Mouse (Mus musculus) c-Kit-positive CD71-positive TER-119-negative erythroid progenitor cells, embryonic 14.5 days (primary cell): ENCODE measurements around the gene Ptpn7.
A peak's percentile ranks its signal among the peaks of the same experiment; 100 is the strongest.

Experiments
- DNase-seq: peaks from one replicate; pipeline ENCODE4 v3.0.0-alpha.2; 2013; ENCODE audit warnings: low read depth

Ptpn7 gene

DNA sequence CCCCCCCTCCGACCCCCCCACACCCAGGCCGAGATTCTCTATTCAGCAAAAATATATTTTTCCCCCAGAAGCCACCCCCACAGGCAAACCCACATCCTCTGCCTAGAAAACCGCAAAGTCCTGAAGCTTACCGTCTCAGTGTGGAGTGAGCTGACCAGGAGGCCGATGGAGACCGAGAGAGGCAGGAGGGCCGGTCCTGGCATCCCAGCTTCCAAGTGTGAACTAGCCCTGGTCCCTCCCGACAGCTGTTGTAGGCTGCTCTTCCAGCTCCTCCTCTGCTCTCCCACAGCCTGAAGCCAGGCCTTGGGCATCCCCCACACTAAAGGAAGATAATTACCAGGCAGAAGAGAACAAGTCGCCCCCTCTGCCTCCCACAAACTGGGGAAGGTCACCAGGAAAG is 3.5 kb upstream of the Ptpn7 start:
- no peak for DNase-seq

DNA sequence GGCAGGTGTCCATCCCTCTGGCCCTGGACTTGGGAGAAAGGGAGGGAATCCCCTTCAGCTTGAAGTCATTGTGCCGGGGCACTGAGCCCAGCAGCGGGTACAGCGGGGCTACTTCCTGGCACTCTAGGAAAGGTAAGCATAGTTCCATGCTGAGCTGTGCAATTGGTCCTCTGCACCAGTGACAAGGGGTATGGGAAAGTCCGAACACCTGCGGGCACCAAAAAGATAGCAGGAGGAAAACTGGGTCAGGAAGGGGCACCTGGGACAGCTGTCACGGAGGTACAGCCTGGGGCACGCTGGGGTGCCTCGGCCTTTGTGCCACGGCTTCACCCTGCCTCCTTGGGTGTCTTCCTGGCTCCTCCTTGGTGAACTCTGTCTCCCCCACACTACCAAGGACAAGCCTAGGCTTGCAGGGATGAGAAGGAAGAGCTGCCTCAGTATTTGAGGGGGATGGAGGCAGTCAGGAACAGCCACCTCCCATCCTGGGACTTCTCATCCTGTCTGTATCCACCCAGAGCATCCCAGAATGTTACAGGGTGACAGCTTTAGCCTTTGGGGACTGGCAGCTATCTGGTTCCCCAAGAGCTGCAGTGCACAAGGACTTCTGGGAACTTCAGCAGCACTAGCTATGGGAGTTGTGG is 2.8 kb upstream of the Ptpn7 start:
- DNase-seq = no peak

DNA sequence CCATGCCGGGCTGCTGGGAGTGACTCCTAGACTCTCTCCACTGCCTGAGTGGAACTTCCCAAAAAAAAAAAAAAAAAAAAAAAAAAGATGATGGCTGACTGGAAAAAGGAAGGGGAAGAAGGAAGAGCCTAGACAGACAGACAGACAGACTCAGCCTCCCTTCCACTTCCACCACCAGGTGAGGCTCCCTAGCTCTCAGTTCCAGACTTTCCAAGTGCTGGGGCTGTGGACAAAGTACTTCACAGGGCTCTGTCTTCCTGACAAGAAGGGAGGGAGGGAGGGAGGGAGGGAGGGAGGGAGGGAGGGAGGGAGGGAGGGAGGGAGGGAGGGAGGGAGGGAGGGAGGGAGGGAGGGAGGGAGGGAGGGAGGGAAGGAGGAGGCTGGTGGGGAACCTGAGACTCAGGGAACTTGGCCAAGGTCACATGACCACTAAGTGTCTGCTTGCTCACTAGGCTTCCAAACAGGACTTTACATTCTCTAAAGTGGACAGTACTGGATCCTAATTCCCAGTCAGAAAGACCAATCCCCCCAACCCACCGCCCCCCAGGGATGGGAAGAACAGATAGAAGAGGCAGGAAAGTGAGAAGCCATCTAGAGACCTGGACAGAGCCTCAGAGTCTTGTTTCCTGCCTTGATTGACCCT is 2.0 kb upstream of the Ptpn7 start:
- no peak for DNase-seq

DNA sequence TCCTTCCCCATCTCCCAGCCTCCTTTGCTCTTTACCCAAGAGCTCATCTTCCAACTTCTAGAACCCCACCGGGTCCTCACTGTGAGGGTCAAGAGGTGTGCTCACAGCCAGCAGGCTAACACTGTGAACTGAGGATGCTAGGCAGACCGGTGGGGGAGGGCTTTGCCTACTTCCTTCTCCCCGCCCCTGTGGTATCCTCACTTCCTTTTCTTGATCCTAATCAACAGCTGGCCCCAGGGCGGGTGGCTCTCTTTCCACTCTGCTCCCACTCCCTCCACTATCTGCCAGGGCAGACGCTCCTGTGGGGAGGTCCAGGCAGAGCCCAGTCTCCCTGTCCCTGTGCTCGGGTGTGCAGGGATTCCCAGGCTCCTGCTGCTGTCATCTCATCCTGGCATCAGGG is 1.5 kb upstream of the Ptpn7 start:
- DNase-seq = no peak

DNA sequence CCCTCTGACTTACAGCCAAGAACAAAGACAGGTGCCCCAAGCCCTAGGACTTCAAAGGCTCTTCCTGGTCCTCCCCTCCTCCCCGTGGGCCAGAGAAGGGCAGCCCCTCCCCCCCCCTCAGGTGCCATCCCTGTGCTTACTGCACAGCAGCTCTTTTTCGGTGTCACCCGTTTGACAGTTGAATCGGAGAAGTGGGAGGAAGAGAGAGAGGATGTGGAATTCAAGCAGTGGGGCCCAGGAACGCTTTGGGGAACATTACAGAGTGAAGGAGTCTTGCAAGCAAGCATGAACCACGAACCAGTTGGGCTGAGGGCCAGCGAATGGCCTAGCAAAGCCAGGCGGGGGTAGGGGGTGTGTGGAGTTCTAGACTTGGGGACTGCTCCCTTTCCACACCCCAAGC is 940 bp upstream of the Ptpn7 start:
- no peak for DNase-seq

DNA sequence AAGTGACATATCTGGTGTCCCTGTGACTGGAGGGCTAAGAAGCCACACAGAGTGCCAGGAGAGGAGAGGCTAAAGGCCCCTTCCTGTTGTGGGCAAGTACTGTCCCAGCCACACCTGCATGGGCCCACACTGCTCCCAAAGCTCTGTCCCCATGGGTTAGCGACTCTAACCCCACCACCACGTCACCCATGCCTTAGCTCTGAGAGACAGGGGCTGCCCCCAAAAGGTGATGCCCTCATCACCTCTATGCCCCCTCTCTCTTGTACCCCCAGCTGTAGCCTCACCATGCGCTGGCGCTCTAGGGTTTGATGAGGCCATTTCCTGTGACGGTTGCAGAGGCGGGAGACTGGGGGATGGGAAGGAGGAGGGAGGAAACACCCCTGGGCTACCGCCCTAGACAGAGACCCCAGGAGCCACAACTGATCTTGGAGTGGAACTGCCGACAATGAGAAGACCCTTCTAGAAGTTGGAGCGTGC is 431 bp downstream of the Ptpn7 start:
- no peak for DNase-seq

DNA sequence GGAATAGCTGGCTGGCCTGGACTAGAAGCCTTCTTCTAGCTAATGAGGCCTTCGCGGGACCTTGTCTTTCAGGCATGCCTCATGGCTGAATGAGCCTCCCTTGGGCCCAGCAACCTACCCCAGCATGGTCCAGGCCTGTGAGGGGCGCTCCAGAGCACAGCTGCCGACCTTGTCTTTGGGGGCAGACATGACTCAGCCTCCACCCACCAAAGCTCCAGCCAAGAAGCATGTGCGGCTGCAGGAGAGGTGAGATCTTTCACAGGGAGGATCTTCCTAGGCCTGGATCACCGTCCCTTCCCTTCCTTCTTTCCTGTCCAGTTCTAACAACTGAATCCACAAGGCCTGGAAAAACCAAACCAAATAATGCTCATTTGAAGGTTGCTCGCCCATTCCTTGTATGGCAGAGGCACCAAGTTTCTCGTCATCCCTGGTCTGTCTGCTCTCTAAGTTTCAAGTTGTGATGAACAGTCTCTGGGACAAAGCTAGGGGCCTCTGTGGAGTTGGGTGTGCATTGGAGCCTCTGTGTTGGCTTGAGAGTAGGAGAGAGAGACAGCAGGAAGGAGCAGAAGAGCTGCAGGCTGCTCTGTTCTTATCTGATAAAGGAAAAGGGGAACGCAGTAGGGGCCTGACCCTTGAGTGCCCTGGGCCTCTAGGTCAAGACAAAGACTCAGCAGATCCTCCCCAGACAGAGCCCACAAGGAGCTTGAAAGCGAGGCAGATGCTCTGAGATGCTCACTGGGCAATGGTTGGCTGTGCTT is 1.4 kb downstream of the Ptpn7 start:
- no peak for DNase-seq

DNA sequence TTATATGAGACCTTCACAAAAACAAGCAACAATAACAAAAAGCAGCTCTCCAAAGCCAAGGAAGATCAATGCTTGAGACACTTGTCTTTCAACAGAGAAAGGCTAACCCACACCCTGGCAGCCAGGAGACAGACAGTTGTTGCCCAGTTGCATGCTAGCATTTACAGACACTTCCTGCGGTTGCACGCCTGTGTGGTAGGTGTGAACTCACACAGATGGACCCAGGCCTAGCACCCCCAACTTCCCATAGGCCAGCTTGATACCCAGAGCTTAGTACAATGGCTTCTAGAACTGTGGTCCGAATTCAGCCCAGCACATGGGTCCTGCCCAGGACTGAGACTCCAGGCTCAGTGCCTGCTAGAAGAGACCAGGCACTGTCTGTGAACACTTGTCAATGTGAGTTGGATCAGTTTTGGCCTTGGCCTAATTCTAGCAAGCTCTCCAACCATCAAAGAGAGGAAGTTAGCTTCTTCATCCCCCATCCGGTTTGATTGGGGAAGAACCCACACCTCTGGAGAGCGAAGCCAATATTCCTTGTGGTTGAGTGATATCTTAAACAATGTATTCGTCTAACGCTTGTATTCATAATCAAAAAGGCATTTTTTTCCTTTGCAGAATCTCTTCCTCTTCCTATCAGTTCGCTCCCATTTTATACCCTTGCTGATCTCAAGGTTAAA is 2.7 kb downstream of the Ptpn7 start:
- DNase-seq = no peak

DNA sequence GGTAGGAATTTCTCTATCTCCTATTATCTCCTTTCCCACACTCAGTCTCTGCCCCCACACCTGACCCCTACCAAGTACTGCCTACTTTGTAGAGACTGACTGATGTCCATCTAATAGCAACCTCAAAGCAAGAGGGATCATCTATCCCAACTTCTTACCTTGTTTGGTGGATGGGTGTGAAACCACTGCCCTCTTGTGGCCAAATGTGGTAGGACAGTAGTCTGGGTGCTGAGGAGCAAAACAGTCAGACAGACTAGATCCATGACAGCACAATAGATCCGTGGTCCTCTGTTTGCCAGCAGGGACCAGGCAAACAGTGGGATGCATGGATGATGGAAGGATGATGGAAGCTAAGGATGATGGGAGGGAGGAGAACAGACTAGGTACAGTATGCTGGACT is 4.0 kb downstream of the Ptpn7 start:
- peak; percentile 83 for DNase-seq

DNA sequence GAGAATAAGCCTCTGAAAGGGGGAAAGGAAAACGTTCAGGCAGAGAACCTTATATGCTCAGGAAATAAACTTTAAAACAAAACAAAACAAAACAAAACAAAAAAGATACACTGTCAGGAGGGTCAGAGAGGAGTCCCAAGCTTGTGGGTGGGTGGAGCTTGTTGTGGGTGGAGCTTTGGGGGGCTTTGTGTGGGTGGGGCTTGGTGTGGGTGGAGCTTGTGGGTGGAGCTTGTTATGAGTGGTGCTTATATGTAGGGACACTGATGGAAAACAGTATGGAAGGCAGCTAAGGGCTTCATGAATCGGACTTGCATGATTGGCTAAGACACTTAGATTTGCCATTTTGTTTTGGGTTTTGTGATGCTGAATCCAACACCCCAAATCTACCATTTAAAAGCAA is 7.4 kb downstream of the Ptpn7 start:
- peak; percentile 25 for DNase-seq

DNA sequence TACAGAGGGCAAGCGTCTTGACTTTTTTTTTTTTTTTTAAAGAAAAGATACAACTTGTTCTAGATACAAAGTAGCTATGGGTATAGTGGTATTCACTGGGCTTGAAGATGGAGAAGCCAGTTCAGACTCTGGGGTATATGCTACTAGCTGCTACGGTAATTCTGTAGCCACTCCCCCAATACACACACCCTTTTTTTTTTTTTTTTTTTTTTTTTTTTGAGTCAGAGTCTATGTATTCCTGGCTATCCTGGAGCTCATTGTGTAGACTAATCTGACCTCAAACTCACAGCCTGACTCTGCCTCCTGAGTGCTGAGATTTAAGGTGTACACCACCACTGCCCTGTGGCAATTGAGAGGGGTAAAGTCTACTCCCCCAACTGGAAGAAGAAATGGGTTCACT is 10.0 kb downstream of the Ptpn7 start:
- no peak for DNase-seq

DNA sequence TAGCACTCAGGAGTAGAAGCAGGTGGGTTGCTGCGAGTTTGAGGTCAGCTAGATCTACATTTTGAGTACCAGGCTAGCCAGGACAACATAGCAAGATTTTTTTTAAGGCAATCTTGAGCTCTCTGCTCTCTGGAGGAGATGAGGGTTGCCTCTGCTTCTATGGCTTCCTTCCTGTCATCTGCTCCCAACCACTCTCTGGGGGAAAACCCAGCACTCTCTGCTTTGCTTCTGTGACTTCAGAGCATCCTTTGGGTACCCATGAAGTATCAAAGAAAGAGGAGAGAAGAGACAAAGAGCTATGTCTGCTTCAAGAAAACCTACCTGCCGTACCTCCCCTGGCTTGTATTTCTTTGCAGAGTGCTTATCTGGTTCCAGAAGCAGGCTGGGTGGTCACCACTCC is 11.4 kb downstream of the Ptpn7 start:
- DNase-seq = no peak

DNA sequence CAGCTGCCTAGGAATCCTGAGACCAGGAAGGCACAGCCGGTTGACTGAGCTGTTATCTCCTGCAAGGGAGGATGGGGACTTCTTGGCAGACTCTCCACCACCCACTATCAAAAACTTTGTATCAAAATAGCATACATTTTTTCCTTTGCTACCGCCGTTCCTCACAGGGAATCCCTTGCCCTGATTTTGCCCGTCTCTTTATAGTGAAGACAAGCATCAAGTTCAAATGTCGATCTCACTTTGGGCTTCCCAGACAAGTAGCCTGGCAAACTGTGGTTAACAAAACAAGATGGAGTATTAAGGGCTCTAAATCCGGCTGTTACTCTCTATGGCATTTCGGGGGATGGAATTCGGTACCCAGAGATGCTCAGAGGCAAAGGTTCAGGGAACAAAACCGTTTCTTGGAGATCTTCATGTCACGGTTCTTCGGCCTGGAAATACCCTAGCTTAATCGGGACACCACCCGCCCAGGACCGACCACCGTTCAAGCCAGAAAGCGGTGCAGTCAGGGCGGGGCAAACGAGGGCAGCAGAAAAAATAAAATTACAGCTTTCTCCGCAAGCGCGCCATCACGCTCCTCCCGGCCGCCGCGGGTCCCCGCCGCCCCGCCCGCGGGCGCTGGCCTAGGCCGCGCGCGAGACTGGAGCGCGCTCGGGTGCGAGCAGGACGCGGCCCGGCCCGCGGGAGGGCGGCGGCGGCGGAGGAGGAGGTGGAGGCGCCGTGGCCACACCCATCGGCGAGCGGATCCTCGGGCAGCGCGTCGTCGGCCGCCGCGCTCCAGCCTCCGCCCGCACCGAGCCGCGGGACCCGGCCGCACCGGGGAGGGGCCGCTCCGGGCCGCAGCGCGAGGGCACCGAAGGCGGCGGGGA is 13.8 kb downstream of the Ptpn7 start, which contains the start of gene Arl8a:
Arl8a (plus strand) TSS at position 748 of the 869 bp plus-strand sequence.
- DNase-seq = peak; percentile 55

DNA sequence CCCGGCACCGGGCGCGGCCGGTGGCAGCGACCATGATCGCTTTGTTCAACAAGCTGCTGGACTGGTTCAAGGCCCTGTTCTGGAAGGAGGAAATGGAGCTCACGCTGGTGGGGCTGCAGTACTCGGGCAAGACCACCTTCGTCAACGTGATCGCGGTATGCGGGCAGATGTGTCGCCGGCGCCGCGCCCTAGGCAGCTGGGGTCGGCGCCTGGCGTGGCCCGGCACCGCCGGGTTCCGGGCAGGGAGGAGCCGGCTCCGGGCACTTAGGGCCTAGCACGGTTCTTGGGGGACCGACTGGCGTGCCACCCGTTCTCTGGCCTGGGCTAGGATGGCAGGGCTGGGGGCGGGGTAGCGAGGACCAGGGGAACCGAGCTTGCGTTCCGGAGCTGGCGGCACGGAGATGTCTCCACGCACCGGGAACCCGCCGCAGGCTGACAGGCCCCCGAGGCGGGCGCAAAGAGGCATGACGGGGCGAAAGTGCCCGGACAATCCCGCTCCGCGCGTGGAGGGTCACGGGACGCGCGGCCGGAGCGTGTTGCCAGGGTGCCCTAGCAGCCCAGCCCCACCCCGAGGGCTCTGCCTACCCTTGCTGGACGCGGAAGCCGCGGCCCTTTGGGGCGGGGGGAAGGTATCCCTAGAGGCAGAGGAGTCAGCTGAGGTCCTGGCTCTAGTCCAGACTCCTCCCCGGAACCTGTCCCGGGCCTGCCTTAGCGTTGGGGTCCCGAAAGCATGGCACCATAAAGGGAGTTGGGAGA is 14.6 kb downstream of the Ptpn7 start:
- DNase-seq = peak; percentile 40

DNA sequence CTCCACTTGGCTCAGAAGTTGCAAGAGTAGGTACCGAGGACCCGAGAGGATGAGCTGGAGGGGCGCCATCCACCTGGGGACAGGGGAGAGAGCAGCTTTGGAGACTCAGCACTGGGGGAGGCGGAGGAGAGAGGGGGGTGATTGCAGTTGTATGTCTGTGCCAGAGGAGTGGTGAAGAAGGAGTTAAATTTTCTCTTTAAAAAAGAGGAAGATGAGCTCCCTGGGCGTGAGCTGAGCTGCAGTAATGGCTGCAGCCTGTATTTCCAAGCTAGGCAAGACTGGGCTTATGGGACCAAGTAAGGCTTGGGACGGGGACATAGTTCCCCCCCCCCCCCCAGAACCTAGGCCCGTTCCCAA is 15.2 kb downstream of the Ptpn7 start:
- no peak for DNase-seq

DNA sequence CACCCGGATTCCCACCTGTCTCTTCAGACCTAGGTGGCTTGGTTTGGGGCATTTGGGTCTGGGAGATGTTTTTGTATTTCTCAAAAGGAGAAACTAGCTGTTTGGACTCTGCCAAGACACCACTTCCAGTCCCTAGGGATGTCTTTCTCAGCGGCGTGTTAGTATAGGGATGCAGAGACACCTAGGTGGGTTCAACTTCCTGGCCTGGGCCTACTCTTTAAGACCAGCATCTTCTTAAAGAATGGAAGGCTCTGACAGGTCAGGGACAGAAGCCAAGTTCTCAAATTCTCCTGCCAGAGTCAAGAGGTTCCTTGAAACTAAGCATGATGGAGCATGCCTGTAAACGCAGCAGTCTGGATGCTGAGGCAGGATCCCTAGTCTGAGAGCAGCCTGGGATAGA is 16.0 kb downstream of the Ptpn7 start:
- DNase-seq = no peak

DNA sequence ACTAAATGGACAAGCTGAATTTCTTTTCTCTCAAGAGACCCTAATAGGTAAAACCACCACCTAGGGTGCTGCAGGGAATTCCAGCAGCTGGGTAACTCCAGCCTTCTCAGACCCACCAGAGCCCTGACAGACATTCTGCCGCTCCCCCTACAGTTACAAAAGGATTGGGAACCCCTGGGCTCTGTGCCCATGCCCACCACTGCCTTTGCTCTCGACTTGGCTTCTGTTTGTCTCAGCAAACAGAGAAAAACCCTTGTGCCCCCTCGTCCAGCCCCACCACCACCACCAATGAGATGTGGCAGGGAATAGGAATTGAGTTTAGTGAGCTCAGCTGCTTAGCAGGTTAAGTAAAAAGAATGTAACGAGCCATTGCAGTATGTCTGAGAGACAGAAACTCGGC is 16.5 kb downstream of the Ptpn7 start:
- no peak for DNase-seq

DNA sequence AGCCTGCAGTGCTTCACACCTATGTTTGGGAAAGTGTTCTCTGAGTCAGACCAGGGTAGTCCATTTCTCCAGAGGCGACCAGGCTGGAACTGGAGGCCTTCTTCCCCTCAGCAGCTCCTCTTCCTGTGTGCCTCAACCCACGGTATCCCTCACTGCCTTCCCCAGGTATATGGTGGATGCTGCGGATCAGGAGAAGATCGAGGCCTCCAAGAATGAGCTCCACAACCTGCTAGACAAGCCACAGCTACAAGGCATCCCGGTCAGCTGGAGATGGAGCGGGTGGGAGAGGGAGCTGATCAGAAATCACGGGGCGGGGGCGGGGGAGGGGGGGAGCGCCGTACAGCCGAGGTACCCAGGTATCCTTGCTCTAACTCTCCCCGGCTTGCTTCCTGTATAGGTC is 21.5 kb downstream of the Ptpn7 start:
- no peak for DNase-seq

DNA sequence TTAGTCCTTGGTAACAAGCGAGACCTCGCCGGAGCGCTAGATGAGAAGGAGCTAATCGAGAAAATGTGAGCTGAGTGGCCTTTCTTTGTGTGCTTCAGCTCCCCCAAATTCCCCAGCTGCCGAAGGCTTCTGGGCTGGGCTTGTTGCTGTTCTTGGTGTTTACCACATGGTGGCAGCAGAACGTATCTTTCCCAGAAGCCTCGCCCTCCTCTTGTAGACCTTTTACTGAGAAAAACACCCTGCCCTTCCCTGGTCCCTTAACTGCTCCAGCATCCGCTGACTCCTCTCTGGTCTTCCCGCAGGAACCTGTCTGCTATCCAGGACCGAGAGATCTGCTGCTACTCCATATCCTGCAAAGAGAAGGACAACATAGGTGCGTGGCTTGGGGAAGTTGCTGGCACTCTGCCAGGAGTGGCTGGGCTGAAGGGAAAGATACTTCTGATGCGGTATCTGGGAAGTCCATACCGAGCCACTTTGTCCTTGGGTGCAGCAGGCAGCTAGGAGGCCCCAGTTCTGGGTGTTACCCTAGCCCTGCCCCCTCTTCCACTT is 22.0 kb downstream of the Ptpn7 start:
- DNase-seq = peak; percentile 78

DNA sequence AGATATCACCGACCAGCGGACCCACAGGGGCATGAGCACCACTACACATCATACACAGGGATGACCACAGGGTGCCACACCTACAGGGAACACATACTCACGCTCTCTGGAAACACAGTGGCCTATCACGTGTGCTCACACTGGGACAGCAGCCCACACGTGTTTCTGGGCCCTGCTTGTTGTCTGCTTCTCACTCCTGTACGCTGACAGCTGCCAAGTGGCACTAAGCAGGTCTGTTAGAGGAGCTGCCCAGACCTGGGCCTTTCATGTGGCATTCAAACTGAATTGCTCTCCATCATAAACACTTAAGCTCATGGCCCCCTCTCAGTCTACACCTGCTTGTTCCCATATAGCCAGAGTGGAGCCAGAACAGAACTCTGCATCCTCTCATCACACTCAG is 23.8 kb downstream of the Ptpn7 start:
- no peak for DNase-seq

DNA sequence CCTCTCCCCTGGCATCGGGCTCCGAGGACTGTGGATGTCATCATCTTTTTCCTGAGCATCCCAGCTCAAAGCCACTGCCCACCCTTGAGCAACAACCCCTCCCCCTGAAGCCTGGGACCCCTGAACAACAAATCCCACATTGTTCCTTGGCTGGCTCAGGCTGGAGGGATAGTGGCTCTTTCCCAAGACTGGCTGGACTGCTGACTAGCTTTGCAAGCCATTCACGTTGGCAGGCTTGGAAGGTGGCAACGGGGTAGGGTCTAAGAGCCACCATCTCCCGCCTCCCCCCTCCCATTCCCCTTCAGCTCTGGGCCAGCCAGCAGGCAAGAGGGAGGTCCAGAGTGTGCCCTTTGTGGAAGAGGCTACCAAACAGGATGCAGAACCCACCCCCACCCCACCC is 26.1 kb downstream of the Ptpn7 start:
- no peak for DNase-seq
